ENCODE assay signal across 31 mouse cellular contexts in the genomic region with DNA sequence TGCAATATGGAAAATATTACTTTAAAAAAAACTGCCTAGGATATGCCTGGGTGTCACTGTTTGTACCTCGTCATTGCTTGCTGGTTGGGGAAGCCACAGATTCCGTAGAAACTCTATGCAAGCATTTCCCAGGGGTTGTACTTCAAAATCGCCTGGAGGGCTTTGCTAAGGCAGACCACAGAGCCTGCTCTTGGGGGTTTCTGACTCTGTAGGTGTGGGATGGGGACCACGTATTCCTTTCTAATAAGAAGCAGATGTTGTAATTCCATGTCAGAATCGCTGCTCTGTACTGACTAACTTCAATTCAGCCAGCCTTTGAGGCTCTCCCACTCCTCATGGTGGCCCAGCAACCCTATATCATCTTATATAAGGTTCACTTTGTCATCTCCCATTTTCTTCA. TPM values are rescaled to one million over a fixed set of nuclear protein-coding genes. Genes with fewer than 3 reads are reported as not detected.
DNase-seq lines count a peak whose midpoint lies in the region; ATAC-seq lines count a peak whose summit lies in the region.
"Had no signal": no experiment of that assay in that cellular context is flagged by ENCODE, and none has a peak within 500 bp of the region (broad histone marks: within the 10 kb centered on the region; RNA-seq: fewer than 3 reads in every experiment).

No protein-coding gene starts in this region.

- H3K4me1 ChIP-seq in limb, embryonic 11.5 days (ENCODE audit: control insufficient read depth, insufficient read depth, low read length): no peaks in the 10 kb centered on the region; the same call in 1 of the 2 replicates
- peaks cover 20% of the 10 kb centered on the region for H3K4me1 ChIP-seq in limb, embryonic 10.5 days
- H3K4me1 ChIP-seq in embryonic facial prominence, embryonic 11.5 days (ENCODE audit: control insufficient read depth, insufficient read depth, low read length): no peaks in the 10 kb centered on the region
- no peaks in the 10 kb centered on the region for H3K4me1 ChIP-seq in hindbrain, embryonic 14.5 days (replicated peaks; ENCODE audit: control insufficient read depth, insufficient read depth, low read length)
- H3K4me1 ChIP-seq: forebrain, embryonic 13.5 days; heart, embryonic 10.5 days; hindbrain, embryonic 13.5 days; megakaryocyte, embryonic 14.5 days had no signal

- DNase-seq in limb, embryonic 11.5 days (ENCODE audit: low spot score): peak; percentile 46
- DNase-seq in limb, embryonic 10.5 days (ENCODE audit: low spot score): no peak
- DNase-seq in embryonic facial prominence, embryonic 11.5 days (ENCODE audit: low spot score): peak; percentile 77
- DNase-seq in forelimb bud, embryonic 11.5 days (ENCODE audit: low read depth, low spot score): peak; percentile 70
- peak; percentile 23 for DNase-seq in mesoderm, embryonic 11.5 days (ENCODE audit: low read depth, low spot score)
- no peak for DNase-seq in lung, postnatal 14 days
- no peak for DNase-seq in lung, postnatal 10 days
- DNase-seq in hindbrain, embryonic 14.5 days (ENCODE audit: low spot score): no peak
- DNase-seq: adrenal gland, postnatal 36 days; cerebellum, adult 8-10 months; cerebellum, postnatal 36 days; gastrocnemius, postnatal 14 days; heart, postnatal 4 days; kidney, adult 9 months; kidney, postnatal 14 days; layer of hippocampus, adult 9-11 months; liver; lung, embryonic 14.5 days; lung, postnatal 4 days; midbrain, embryonic 14.5 days; right cerebral cortex, postnatal 4 days; thymus, adult 18-20 months; thymus, postnatal 25 days had no signal

- 14% methylated on average over 5 of the region's 5 CpGs for WGBS in limb, embryonic 11.5 days
- WGBS in limb, embryonic 10.5 days: 24% methylated on average over 5 of the region's 5 CpGs
- WGBS in embryonic facial prominence, embryonic 11.5 days: 25% methylated on average over 5 of the region's 5 CpGs
- 69% methylated on average over 5 of the region's 5 CpGs for WGBS in hindbrain, embryonic 14.5 days

- H3K9ac ChIP-seq in limb, embryonic 11.5 days (ENCODE audit: low read length): no peak overlapping the region
- no peak overlapping the region for H3K9ac ChIP-seq in embryonic facial prominence, embryonic 11.5 days (replicated peaks; ENCODE audit: low read length)
- H3K9ac ChIP-seq in hindbrain, embryonic 14.5 days: no peak overlapping the region
- H3K9ac ChIP-seq: embryonic facial prominence, embryonic 15.5 days; forebrain, embryonic 13.5 days; hindbrain, embryonic 13.5 days; liver, embryonic 14.5 days; lung, embryonic 14.5 days had no signal

- no peak overlapping the region for H3K4me3 ChIP-seq in limb, embryonic 11.5 days (ENCODE audit: low read depth, low read length)
- H3K4me3 ChIP-seq in limb, embryonic 10.5 days: no peak overlapping the region
- no peak overlapping the region for H3K4me3 ChIP-seq in embryonic facial prominence, embryonic 11.5 days (ENCODE audit: low read depth, low read length)
- H3K4me3 ChIP-seq in hindbrain, embryonic 14.5 days (replicated peaks; ENCODE audit: low read length): no peak overlapping the region
- H3K4me3 ChIP-seq: embryonic facial prominence, embryonic 15.5 days; forebrain, embryonic 13.5 days; heart, embryonic 10.5 days; hindbrain, embryonic 13.5 days; megakaryocyte, embryonic 14.5 days had no signal

- ATAC-seq in limb, embryonic 11.5 days (ENCODE audit: insufficient number of reproducible peaks, low FRiP score, low TSS enrichment, low read depth): no peak
- no peak for ATAC-seq in embryonic facial prominence, embryonic 11.5 days (replicated peaks; ENCODE audit: insufficient number of reproducible peaks, low FRiP score, low TSS enrichment, low read depth)
- ATAC-seq in hindbrain, embryonic 14.5 days (ENCODE audit: low FRiP score): no peak
- ATAC-seq: forebrain, embryonic 13.5 days; intestine, postnatal 0 days had no signal

- H3K27ac ChIP-seq in limb, embryonic 11.5 days (replicated peaks; ENCODE audit: low read depth, low read length): no peak overlapping the region
- no peak overlapping the region for H3K27ac ChIP-seq in limb, embryonic 10.5 days
- peak overlapping the region; percentile 13; the same call in 1 of the 2 replicates for H3K27ac ChIP-seq in embryonic facial prominence, embryonic 11.5 days (replicated peaks; ENCODE audit: low read depth, low read length)
- no peak overlapping the region for H3K27ac ChIP-seq in hindbrain, embryonic 14.5 days
- H3K27ac ChIP-seq: embryonic facial prominence, embryonic 15.5 days; forebrain, embryonic 13.5 days; heart, embryonic 10.5 days; hindbrain, embryonic 13.5 days; liver, embryonic 14.5 days; stomach, postnatal 0 days had no signal

- no peaks in the 10 kb centered on the region for H3K27me3 ChIP-seq in limb, embryonic 11.5 days (ENCODE audit: control insufficient read depth, insufficient read depth, low read length)
- no peaks in the 10 kb centered on the region for H3K27me3 ChIP-seq in limb, embryonic 10.5 days (ENCODE audit: low read depth, poor library complexity, severe bottlenecking)
- H3K27me3 ChIP-seq in embryonic facial prominence, embryonic 11.5 days (ENCODE audit: control insufficient read depth, insufficient read depth, low read length): no peaks in the 10 kb centered on the region
- H3K27me3 ChIP-seq in hindbrain, embryonic 14.5 days (ENCODE audit: control insufficient read depth, insufficient read depth, low read length): no peaks in the 10 kb centered on the region
- H3K27me3 ChIP-seq: embryonic facial prominence, embryonic 15.5 days; forebrain, embryonic 13.5 days; hindbrain, embryonic 13.5 days; megakaryocyte, embryonic 14.5 days had no signal

- H3K36me3 ChIP-seq in limb, embryonic 11.5 days (ENCODE audit: control insufficient read depth, insufficient read depth, low read length): no peaks in the 10 kb centered on the region
- no peaks in the 10 kb centered on the region for H3K36me3 ChIP-seq in limb, embryonic 10.5 days
- H3K36me3 ChIP-seq in embryonic facial prominence, embryonic 11.5 days (replicated peaks; ENCODE audit: control insufficient read depth, insufficient read depth, low read depth, low read length): no peaks in the 10 kb centered on the region
- no peaks in the 10 kb centered on the region for H3K36me3 ChIP-seq in hindbrain, embryonic 14.5 days (replicated peaks; ENCODE audit: control insufficient read depth, insufficient read depth)
- H3K36me3 ChIP-seq: embryonic facial prominence, embryonic 15.5 days; heart, embryonic 10.5 days; hindbrain, embryonic 13.5 days had no signal

- H3K4me2 ChIP-seq in limb, embryonic 11.5 days (ENCODE audit: low read depth, severe bottlenecking): no peak overlapping the region
- no peak overlapping the region for H3K4me2 ChIP-seq in embryonic facial prominence, embryonic 11.5 days (ENCODE audit: low read depth, low read length)
- H3K4me2 ChIP-seq in hindbrain, embryonic 14.5 days (replicated peaks): no peak overlapping the region
- H3K4me2 ChIP-seq: embryonic facial prominence, embryonic 15.5 days; forebrain, embryonic 13.5 days; hindbrain, embryonic 13.5 days; lung, embryonic 14.5 days had no signal

- H3K9me3 ChIP-seq in limb, embryonic 11.5 days (ENCODE audit: control insufficient read depth, low read length): no peaks in the 10 kb centered on the region
- H3K9me3 ChIP-seq in limb, embryonic 10.5 days (replicated peaks): no peaks in the 10 kb centered on the region
- no peaks in the 10 kb centered on the region for H3K9me3 ChIP-seq in embryonic facial prominence, embryonic 11.5 days (replicated peaks; ENCODE audit: control insufficient read depth, low read length)
- H3K9me3 ChIP-seq in hindbrain, embryonic 14.5 days (ENCODE audit: control insufficient read depth, low read length): no peaks in the 10 kb centered on the region
- H3K9me3 ChIP-seq: embryonic facial prominence, embryonic 15.5 days; forebrain, embryonic 13.5 days; heart, embryonic 10.5 days; hindbrain, embryonic 13.5 days had no signal

RNA-seq across cellular contexts. Expression of a gene that starts 8.4 kb away (rescaled TPM):
- 25.5 and 27.0 TPM in 2 replicates for polyA plus RNA-seq in limb, embryonic 11.5 days (2014; fragmentation: Nextera tagmentation; extraction: Ambion mirVana)
- polyA plus RNA-seq in limb, embryonic 10.5 days (2016; fragmentation: Nextera tagmentation; extraction: Ambion mirVana): 21.6 and 24.9 TPM in 2 replicates
- 32.1 and 33.2 TPM in 2 replicates for polyA plus RNA-seq in embryonic facial prominence, embryonic 11.5 days (2014; fragmentation: Nextera tagmentation; extraction: Ambion mirVana)
- 26.1 and 26.2 TPM in 2 replicates for polyA plus RNA-seq in hindbrain, embryonic 14.5 days (2014; fragmentation: Nextera tagmentation; extraction: Ambion mirVana)

RNA-seq across cellular contexts. Expression of a gene that starts 46.1 kb away (rescaled TPM):
- polyA plus RNA-seq in limb, embryonic 11.5 days (2014; fragmentation: Nextera tagmentation; extraction: Ambion mirVana): 5.8 TPM in 2 replicates
- 1.3 and 4.6 TPM in 2 replicates for polyA plus RNA-seq in limb, embryonic 10.5 days (2016; fragmentation: Nextera tagmentation; extraction: Ambion mirVana)
- 9.1 and 10.1 TPM in 2 replicates for polyA plus RNA-seq in embryonic facial prominence, embryonic 11.5 days (2014; fragmentation: Nextera tagmentation; extraction: Ambion mirVana)
- 0.52 and 0.53 TPM in 2 replicates for polyA plus RNA-seq in hindbrain, embryonic 14.5 days (2014; fragmentation: Nextera tagmentation; extraction: Ambion mirVana)

Comparison
In these comparisons a context has a peak if more than half of its experiments do, and no peak if none do; other contexts are left out.
1. DNase-seq: peak in limb, embryonic 11.5 days (single experiment), embryonic facial prominence, embryonic 11.5 days (single experiment), forelimb bud, embryonic 11.5 days (single experiment) and mesoderm, embryonic 11.5 days (single experiment); none in limb, embryonic 10.5 days (single experiment), lung, postnatal 14 days (single experiment), lung, postnatal 10 days (single experiment) and hindbrain, embryonic 14.5 days (single experiment).